Mouse (Mus musculus): ENCODE results near the gene Adamtsl3. TPM values are rescaled to one million over a fixed set of nuclear protein-coding genes. Genes with fewer than 3 reads are reported as not detected.

The Adamtsl3 gene
- polyA plus RNA-seq, 1 experiment from 2014 or later: 1.4 TPM

GRCm38 (mm10) chr7:82341476-82341875 lies 6.0 kb downstream of the Adamtsl3 start:
- no peak overlapping the region for H3K4me2 ChIP-seq (ENCODE audit: low read depth, severe bottlenecking)
- DNase-seq (ENCODE audit: low spot score): no peak
- no peaks in the 10 kb centered on the region for H3K9me3 ChIP-seq (ENCODE audit: control insufficient read depth, low read length)

GRCm38 (mm10) chr7:82346706-82347105 lies 11.2 kb downstream of the Adamtsl3 start:
- ATAC-seq (ENCODE audit: insufficient number of reproducible peaks, low FRiP score, low TSS enrichment, low read depth) (no peak), DNase-seq (ENCODE audit: low spot score) (no peak)
- Histone ChIP-seq H3K4me2 (ENCODE audit: low read depth, severe bottlenecking) (no peak overlapping the region), H3K9me3 (ENCODE audit: control insufficient read depth, low read length) (no peaks in the 10 kb centered on the region), H3K4me3 (ENCODE audit: low read depth, low read length) (no peak overlapping the region), H3K36me3 (ENCODE audit: control insufficient read depth, insufficient read depth, low read length) (no peaks in the 10 kb centered on the region), H3K9ac (ENCODE audit: low read length) (no peak overlapping the region), H3K27me3 (ENCODE audit: control insufficient read depth, insufficient read depth, low read length) (no peaks in the 10 kb centered on the region), H3K4me1 (ENCODE audit: control insufficient read depth, insufficient read depth, low read length) (peaks cover under 1% of the 10 kb centered on the region), H3K27ac (replicated peaks; ENCODE audit: low read depth, low read length) (no peak overlapping the region)
- 74% methylated on average over 2 of the region's 2 CpGs for WGBS

More at GRCm38 (mm10) chr7:82341476-82341875, 6.0 kb downstream of the Adamtsl3 start:
- Histone ChIP-seq H3K4me1 (ENCODE audit: control insufficient read depth, insufficient read depth, low read length) (peaks cover 8% of the 10 kb centered on the region), H3K36me3 (ENCODE audit: control insufficient read depth, insufficient read depth, low read length) (no peaks in the 10 kb centered on the region), H3K4me3 (ENCODE audit: low read depth, low read length) (no peak overlapping the region), H3K27me3 (ENCODE audit: control insufficient read depth, insufficient read depth, low read length) (peaks cover 10% of the 10 kb centered on the region; the same call in 1 of the 2 replicates), H3K9ac (ENCODE audit: low read length) (no peak overlapping the region), H3K27ac (replicated peaks; ENCODE audit: low read depth, low read length) (no peak overlapping the region)
- ATAC-seq (ENCODE audit: insufficient number of reproducible peaks, low FRiP score, low TSS enrichment, low read depth): no peak
- 24% methylated on average over 8 of the region's 8 CpGs for WGBS

- Histone ChIP-seq H3K4me2 (ENCODE audit: low read depth, severe bottlenecking) (no peak overlapping the region), H3K36me3 (ENCODE audit: control insufficient read depth, insufficient read depth, low read length) (no peaks in the 10 kb centered on the region), H3K9me3 (ENCODE audit: control insufficient read depth, low read length) (no peaks in the 10 kb centered on the region), H3K27me3 (ENCODE audit: control insufficient read depth, insufficient read depth, low read length) (no peaks in the 10 kb centered on the region), H3K4me3 (ENCODE audit: low read depth, low read length) (no peak overlapping the region), H3K4me1 (ENCODE audit: control insufficient read depth, insufficient read depth, low read length) (no peaks in the 10 kb centered on the region), H3K9ac (ENCODE audit: low read length) (no peak overlapping the region), H3K27ac (replicated peaks; ENCODE audit: low read depth, low read length) (no peak overlapping the region)
- ATAC-seq (ENCODE audit: insufficient number of reproducible peaks, low FRiP score, low TSS enrichment, low read depth) (no peak), DNase-seq (ENCODE audit: low spot score) (no peak)
- WGBS: 51% methylated on average over 7 of the region's 7 CpGs
These were observed 14.3 kb downstream of the Adamtsl3 start for GRCm38 (mm10) chr7:82349796-82350195.

GRCm38 (mm10) chr7:82350421-82350820 lies 14.9 kb downstream of the Adamtsl3 start:
- Histone ChIP-seq H3K9ac (ENCODE audit: low read length) (no peak overlapping the region), H3K36me3 (ENCODE audit: control insufficient read depth, insufficient read depth, low read length) (no peaks in the 10 kb centered on the region), H3K4me2 (ENCODE audit: low read depth, severe bottlenecking) (no peak overlapping the region), H3K4me1 (ENCODE audit: control insufficient read depth, insufficient read depth, low read length) (no peaks in the 10 kb centered on the region), H3K4me3 (ENCODE audit: low read depth, low read length) (no peak overlapping the region), H3K27me3 (ENCODE audit: control insufficient read depth, insufficient read depth, low read length) (no peaks in the 10 kb centered on the region), H3K27ac (replicated peaks; ENCODE audit: low read depth, low read length) (no peak overlapping the region), H3K9me3 (ENCODE audit: control insufficient read depth, low read length) (no peaks in the 10 kb centered on the region)
- no peak for ATAC-seq (ENCODE audit: insufficient number of reproducible peaks, low FRiP score, low TSS enrichment, low read depth)
- no peak for DNase-seq (ENCODE audit: low spot score)
- WGBS: 90% methylated on average over 3 of the region's 3 CpGs

- no peak overlapping the region for H3K4me3 ChIP-seq (ENCODE audit: low read depth, low read length)
- no peak overlapping the region for H3K9ac ChIP-seq (ENCODE audit: low read length)
- no peaks in the 10 kb centered on the region for H3K27me3 ChIP-seq (ENCODE audit: control insufficient read depth, insufficient read depth, low read length)
- H3K27ac ChIP-seq (replicated peaks; ENCODE audit: low read depth, low read length): no peak overlapping the region
- H3K4me2 ChIP-seq (ENCODE audit: low read depth, severe bottlenecking): no peak overlapping the region
- DNase-seq (ENCODE audit: low spot score) (no peak), ATAC-seq (ENCODE audit: insufficient number of reproducible peaks, low FRiP score, low TSS enrichment, low read depth) (no peak)
- H3K36me3 ChIP-seq (ENCODE audit: control insufficient read depth, insufficient read depth, low read length): no peaks in the 10 kb centered on the region
- WGBS: 87% methylated on average over 5 of the region's 5 CpGs
- H3K9me3 ChIP-seq (ENCODE audit: control insufficient read depth, low read length): no peaks in the 10 kb centered on the region
- H3K4me1 ChIP-seq (ENCODE audit: control insufficient read depth, insufficient read depth, low read length): no peaks in the 10 kb centered on the region
These were observed 23.7 kb downstream of the Adamtsl3 start for GRCm38 (mm10) chr7:82359146-82359545.

GRCm38 (mm10) chr7:82359674-82360073 lies 24.2 kb downstream of the Adamtsl3 start:
- DNase-seq (ENCODE audit: low spot score): no peak
- Histone ChIP-seq H3K4me2 (ENCODE audit: low read depth, severe bottlenecking) (no peak overlapping the region), H3K4me1 (ENCODE audit: control insufficient read depth, insufficient read depth, low read length) (no peaks in the 10 kb centered on the region), H3K27me3 (ENCODE audit: control insufficient read depth, insufficient read depth, low read length) (no peaks in the 10 kb centered on the region), H3K4me3 (ENCODE audit: low read depth, low read length) (no peak overlapping the region), H3K27ac (replicated peaks; ENCODE audit: low read depth, low read length) (no peak overlapping the region), H3K36me3 (ENCODE audit: control insufficient read depth, insufficient read depth, low read length) (no peaks in the 10 kb centered on the region), H3K9ac (ENCODE audit: low read length) (no peak overlapping the region), H3K9me3 (ENCODE audit: control insufficient read depth, low read length) (no peaks in the 10 kb centered on the region)
- 69% methylated on average over 5 of the region's 5 CpGs for WGBS
- ATAC-seq (ENCODE audit: insufficient number of reproducible peaks, low FRiP score, low TSS enrichment, low read depth): no peak

GRCm38 (mm10) chr7:82360186-82360585 lies 24.7 kb downstream of the Adamtsl3 start:
- H3K36me3 ChIP-seq (ENCODE audit: control insufficient read depth, insufficient read depth, low read length): no peaks in the 10 kb centered on the region
- H3K4me2 ChIP-seq (ENCODE audit: low read depth, severe bottlenecking): no peak overlapping the region
- H3K4me3 ChIP-seq (ENCODE audit: low read depth, low read length): no peak overlapping the region
- WGBS: 88% methylated on average over 4 of the region's 4 CpGs
- no peaks in the 10 kb centered on the region for H3K27me3 ChIP-seq (ENCODE audit: control insufficient read depth, insufficient read depth, low read length)
- no peaks in the 10 kb centered on the region for H3K9me3 ChIP-seq (ENCODE audit: control insufficient read depth, low read length)
- no peak for DNase-seq (ENCODE audit: low spot score)
- no peaks in the 10 kb centered on the region for H3K4me1 ChIP-seq (ENCODE audit: control insufficient read depth, insufficient read depth, low read length)
- ATAC-seq (ENCODE audit: insufficient number of reproducible peaks, low FRiP score, low TSS enrichment, low read depth): no peak
- no peak overlapping the region for H3K9ac ChIP-seq (ENCODE audit: low read length)
- H3K27ac ChIP-seq (replicated peaks; ENCODE audit: low read depth, low read length): no peak overlapping the region

- no peak for DNase-seq (ENCODE audit: low spot score)
- H3K4me1 ChIP-seq (ENCODE audit: control insufficient read depth, insufficient read depth, low read length): no peaks in the 10 kb centered on the region
- H3K27me3 ChIP-seq (ENCODE audit: control insufficient read depth, insufficient read depth, low read length): no peaks in the 10 kb centered on the region
- H3K9ac ChIP-seq (ENCODE audit: low read length): no peak overlapping the region
- 67% methylated on average over 5 of the region's 5 CpGs for WGBS
- no peaks in the 10 kb centered on the region for H3K9me3 ChIP-seq (ENCODE audit: control insufficient read depth, low read length)
- no peaks in the 10 kb centered on the region for H3K36me3 ChIP-seq (ENCODE audit: control insufficient read depth, insufficient read depth, low read length)
- no peak overlapping the region for H3K27ac ChIP-seq (replicated peaks; ENCODE audit: low read depth, low read length)
- H3K4me2 ChIP-seq (ENCODE audit: low read depth, severe bottlenecking): no peak overlapping the region
- H3K4me3 ChIP-seq (ENCODE audit: low read depth, low read length): no peak overlapping the region
- ATAC-seq (ENCODE audit: insufficient number of reproducible peaks, low FRiP score, low TSS enrichment, low read depth): no peak
These were observed 25.6 kb downstream of the Adamtsl3 start for GRCm38 (mm10) chr7:82361127-82361526.

GRCm38 (mm10) chr7:82364567-82364966 lies 29.1 kb downstream of the Adamtsl3 start:
- 80% methylated on average over 3 of the region's 3 CpGs for WGBS
- ATAC-seq (ENCODE audit: insufficient number of reproducible peaks, low FRiP score, low TSS enrichment, low read depth): no peak
- Histone ChIP-seq H3K36me3 (ENCODE audit: control insufficient read depth, insufficient read depth, low read length) (no peaks in the 10 kb centered on the region), H3K27ac (replicated peaks; ENCODE audit: low read depth, low read length) (no peak overlapping the region), H3K27me3 (ENCODE audit: control insufficient read depth, insufficient read depth, low read length) (no peaks in the 10 kb centered on the region), H3K9ac (ENCODE audit: low read length) (no peak overlapping the region), H3K4me2 (ENCODE audit: low read depth, severe bottlenecking) (no peak overlapping the region), H3K4me1 (ENCODE audit: control insufficient read depth, insufficient read depth, low read length) (peaks cover 11% of the 10 kb centered on the region), H3K4me3 (ENCODE audit: low read depth, low read length) (no peak overlapping the region), H3K9me3 (ENCODE audit: control insufficient read depth, low read length) (no peaks in the 10 kb centered on the region)
- DNase-seq (ENCODE audit: low spot score): no peak

Measured in limb, embryonic 11.5 days (tissue).